Mouse (Mus musculus) lung, postnatal 0 days (tissue): Measurements from ENCODE around the gene Gm28053.

ENCODE experiments used
- CTCF ChIP-seq: IDR thresholded peaks from 2 replicates; pipeline ENCODE4 v1.5.1; 2016; ENCODE audit warnings: antibody characterized with exemption, mild to moderate bottlenecking
- EP300 ChIP-seq: IDR thresholded peaks from 2 replicates; pipeline ENCODE4 v1.6.1; 2016; ENCODE audit warnings: antibody characterized with exemption, mild to moderate bottlenecking, control low read depth

- no peak for TF ChIP-seq CTCF
- TF ChIP-seq EP300: no peak
Measured at GRCm38 (mm10) chr6:48741273-48741672, 22.9 kb downstream of the Gm28053 start.
